Mouse (Mus musculus) embryonic facial prominence, embryonic 10.5 days (tissue): ENCODE measurements around the gene Hpcal1. TPM values are rescaled to one million over a fixed set of nuclear protein-coding genes. Genes with fewer than 3 reads are reported as not detected.
"Not testable (repeated sequence)": the region's sequence is repeated elsewhere in the genome, so short reads cannot be mapped to it uniquely, and the experiment has no call there.

ENCODE experiments used
- DNase-seq: peaks from one replicate; pipeline ENCODE4 v3.0.0-alpha.2; 2017; ENCODE audit warnings: low spot score
- H3K27ac ChIP-seq: fragments of 300-500 bp; sonication (generic); replicated peaks from 2 replicates; pipeline ENCODE4 v1.5.1; 2016; ENCODE audit warnings: mild to moderate bottlenecking
- H3K27me3 ChIP-seq: fragments of 300-500 bp; sonication (generic); replicated peaks from 2 replicates; pipeline ENCODE4 v1.6.1; 2016; ENCODE audit warnings: low read depth, mild to moderate bottlenecking; ENCODE audit not compliant: poor library complexity, severe bottlenecking
- H3K36me3 ChIP-seq: fragments of 300-500 bp; sonication (generic); replicated peaks from 2 replicates; pipeline ENCODE4 v1.6.1; 2016; ENCODE audit warnings: mild to moderate bottlenecking, moderate library complexity
- H3K4me1 ChIP-seq: fragments of 300-500 bp; sonication (generic); 2 replicates; pipeline ENCODE4 v1.6.1; 2016
- H3K4me3 ChIP-seq: fragments of 300-500 bp; sonication (generic); 2 replicates; pipeline ENCODE4 v1.5.1; 2016; ENCODE audit warnings: mild to moderate bottlenecking, moderate library complexity
- H3K9me3 ChIP-seq: fragments of 300-500 bp; sonication (generic); 2 replicates; pipeline ENCODE4 v1.6.1; 2016; ENCODE audit warnings: mild to moderate bottlenecking
- WGBS: fragments of 180-500 bp; shearing (Covaris S2); methylation state at CpG from one replicate; pipeline ENCODE4 v1.1.7; 2016; 5-methylcytosine and 5-hydroxymethylcytosine counted together
- polyA plus RNA-seq: library from polyadenylated mRNA; unstranded; fragments of >200 nt; fragmentation: Nextera tagmentation; extraction: Ambion mirVana; gene quantifications from 2 replicates; pipeline ENCODE4 v1.2.1, GENCODE M21; 2016

Hpcal1 gene
- polyA plus RNA-seq, 1 experiment from 2014 or later: 37.4 TPM

DNA sequence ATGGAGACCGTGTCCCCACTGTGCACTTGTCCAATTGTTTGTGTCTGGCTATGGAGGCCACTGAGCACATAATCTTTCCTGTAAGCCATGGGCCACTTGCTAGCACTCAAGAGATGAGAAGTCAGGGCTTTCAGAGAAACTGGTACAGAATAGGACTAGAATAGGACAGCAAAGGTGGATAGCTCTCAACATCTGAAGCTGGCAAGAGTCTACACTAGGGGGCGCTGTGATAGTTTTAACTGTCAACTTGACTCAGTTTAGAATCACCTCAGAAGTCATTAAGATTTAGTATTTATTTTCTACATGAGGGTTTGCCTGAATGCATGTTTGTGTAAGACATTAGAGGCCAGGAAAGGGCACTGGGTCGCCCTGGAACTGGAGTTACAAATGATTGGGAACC is 98.8 kb downstream of the Hpcal1 start:
- Histone ChIP-seq H3K36me3 (peaks cover 32% of the 10 kb centered on the region), H3K4me3 (no peak overlapping the region), H3K9me3 (no peaks in the 10 kb centered on the region), H3K27me3 (no peaks in the 10 kb centered on the region), H3K27ac (no peak overlapping the region), H3K4me1 (no peaks in the 10 kb centered on the region)
- WGBS: 52% methylated on average over 3 of the region's 3 CpGs
- DNase-seq: no peak

GRCm38 (mm10) chr12:17791111-17791510 is 100.5 kb downstream of the Hpcal1 start:
- H3K4me1 ChIP-seq: no peaks in the 10 kb centered on the region
- peaks cover 30% of the 10 kb centered on the region for H3K36me3 ChIP-seq
- 84% methylated on average over 6 of the region's 6 CpGs for WGBS
- H3K27me3 ChIP-seq: no peaks in the 10 kb centered on the region
- H3K27ac ChIP-seq: no peak overlapping the region
- no peaks in the 10 kb centered on the region for H3K9me3 ChIP-seq
- no peak overlapping the region for H3K4me3 ChIP-seq
- DNase-seq: no peak

DNA sequence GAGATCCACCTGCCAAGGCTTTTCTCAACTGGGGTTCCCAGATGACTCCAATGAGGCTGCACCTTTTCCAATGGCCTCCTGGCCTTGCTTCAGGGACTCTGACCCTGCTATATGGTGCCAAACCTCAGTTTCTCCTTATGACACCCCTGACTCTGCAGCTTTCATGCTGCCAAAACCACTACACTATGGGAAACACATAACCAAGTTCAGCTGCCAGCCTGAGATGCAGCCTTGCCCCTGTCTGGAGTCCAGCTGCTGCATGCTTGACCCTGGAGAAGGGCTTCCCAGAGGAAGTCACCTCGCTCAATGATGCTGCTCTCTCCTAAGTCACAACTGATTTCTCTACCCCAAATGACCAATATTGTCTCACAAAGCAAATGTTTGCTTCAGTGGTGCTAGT is 102.1 kb downstream of the Hpcal1 start:
- no peaks in the 10 kb centered on the region for H3K4me1 ChIP-seq
- no peaks in the 10 kb centered on the region for H3K9me3 ChIP-seq
- WGBS: 79% methylated on average over 1 of the region's 1 CpGs
- DNase-seq: no peak
- no peak overlapping the region for H3K4me3 ChIP-seq
- H3K27me3 ChIP-seq: no peaks in the 10 kb centered on the region
- peaks cover 14% of the 10 kb centered on the region for H3K36me3 ChIP-seq
- H3K27ac ChIP-seq: no peak overlapping the region

- Histone ChIP-seq H3K36me3 (peaks cover 14% of the 10 kb centered on the region), H3K4me1 (no peaks in the 10 kb centered on the region), H3K9me3 (no peaks in the 10 kb centered on the region), H3K27ac (no peak overlapping the region), H3K27me3 (no peaks in the 10 kb centered on the region), H3K4me3 (no peak overlapping the region)
- WGBS: 62% methylated on average over 3 of the region's 3 CpGs
- DNase-seq: peak; percentile 52
These were observed 105.1 kb downstream of the Hpcal1 start for GRCm38 (mm10) chr12:17795660-17796278.

DNA sequence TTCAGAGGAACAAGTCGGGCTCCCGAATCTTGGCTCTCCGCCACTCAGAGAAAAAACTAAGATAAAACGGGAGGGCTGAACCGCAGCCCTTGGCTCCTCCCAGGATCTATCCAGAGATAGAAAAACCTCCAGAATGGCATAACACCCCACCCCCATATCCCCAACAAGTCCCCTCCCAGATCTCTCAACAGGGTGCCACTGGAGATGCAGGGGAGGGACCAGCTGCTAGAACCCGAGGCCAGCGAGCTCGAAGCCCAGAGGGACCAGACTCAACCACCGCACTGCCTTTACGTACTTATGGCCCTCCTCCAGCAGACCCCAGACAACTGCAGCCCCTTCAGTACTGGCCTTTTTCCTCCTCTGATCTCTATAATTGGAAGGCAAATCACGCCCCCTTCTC is 107.6 kb downstream of the Hpcal1 start:
- not testable (repeated sequence) for H3K4me1 ChIP-seq, H3K4me3 ChIP-seq, H3K36me3 ChIP-seq, H3K27me3 ChIP-seq, H3K27ac ChIP-seq, H3K9me3 ChIP-seq, DNase-seq
- 89% methylated on average over 11 of the region's 11 CpGs for WGBS

DNA sequence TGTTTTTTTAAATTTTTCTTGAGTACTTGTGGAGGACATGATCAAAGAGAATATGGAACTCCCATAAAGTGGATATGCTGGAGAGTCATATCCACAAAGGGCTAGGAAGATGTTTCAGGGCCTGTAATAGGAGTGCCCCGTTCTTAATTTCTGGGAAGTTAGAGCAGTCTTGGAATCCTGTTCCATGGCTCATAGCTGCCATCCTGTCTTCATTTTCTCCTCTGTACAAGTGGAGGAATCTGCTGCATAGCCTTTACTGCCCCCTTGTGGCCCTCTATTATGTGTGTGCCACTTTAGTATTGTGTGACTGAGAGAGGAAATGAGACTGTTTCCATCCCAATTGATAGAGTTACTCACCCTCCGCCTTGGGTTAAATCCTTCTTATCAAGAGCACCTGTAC is 117.9 kb downstream of the Hpcal1 start:
- Histone ChIP-seq H3K9me3 (no peaks in the 10 kb centered on the region), H3K27ac (no peak overlapping the region), H3K4me1 (no peaks in the 10 kb centered on the region), H3K27me3 (no peaks in the 10 kb centered on the region), H3K36me3 (no peaks in the 10 kb centered on the region), H3K4me3 (no peak overlapping the region)
- WGBS: 45% methylated on average over 2 of the region's 2 CpGs
- DNase-seq: peak; percentile 64

DNA sequence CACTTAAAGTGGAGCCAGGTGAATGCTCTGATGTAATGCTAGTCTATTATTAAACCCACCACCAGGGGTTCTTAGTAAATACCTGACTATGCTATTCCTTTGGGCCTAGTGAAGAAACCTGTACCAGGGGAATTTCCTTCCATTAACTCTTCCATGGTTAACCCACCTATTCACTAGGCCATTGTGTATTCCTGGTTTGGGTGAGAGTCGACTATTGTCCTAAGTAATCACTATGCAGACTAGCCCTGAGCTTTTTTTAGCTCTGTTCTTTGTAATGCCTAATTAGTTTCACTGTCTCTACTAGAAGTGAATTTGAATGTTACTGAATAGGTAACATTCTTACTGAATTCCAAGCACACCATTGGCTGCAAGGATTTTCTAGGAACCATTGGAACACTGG is 144.6 kb downstream of the Hpcal1 start:
- H3K27ac ChIP-seq, H3K4me3 ChIP-seq, H3K27me3 ChIP-seq, H3K36me3 ChIP-seq, H3K9me3 ChIP-seq, DNase-seq, H3K4me1 ChIP-seq: not testable (repeated sequence)
- 89% methylated on average over 1 of the region's 1 CpGs for WGBS

Other genes with a start within 250 kb of the Hpcal1 start
- gene Odc1, start 146.1 kb upstream of the Hpcal1 start, polyA plus RNA-seq: 264 and 283 TPM in 2 replicates